Mouse (Mus musculus) stomach, postnatal 0 days (tissue): ENCODE data around the gene Fgfr2.

Experiments used
- CTCF ChIP-seq: IDR thresholded peaks from 2 replicates; pipeline ENCODE4 v1.5.1; 2016; ENCODE audit warnings: antibody characterized with exemption, low read depth, mild to moderate bottlenecking, moderate library complexity
- EP300 ChIP-seq: optimal IDR thresholded peaks from 2 replicates; pipeline ENCODE3; 2016; ENCODE audit warnings: antibody characterized with exemption

DNA sequence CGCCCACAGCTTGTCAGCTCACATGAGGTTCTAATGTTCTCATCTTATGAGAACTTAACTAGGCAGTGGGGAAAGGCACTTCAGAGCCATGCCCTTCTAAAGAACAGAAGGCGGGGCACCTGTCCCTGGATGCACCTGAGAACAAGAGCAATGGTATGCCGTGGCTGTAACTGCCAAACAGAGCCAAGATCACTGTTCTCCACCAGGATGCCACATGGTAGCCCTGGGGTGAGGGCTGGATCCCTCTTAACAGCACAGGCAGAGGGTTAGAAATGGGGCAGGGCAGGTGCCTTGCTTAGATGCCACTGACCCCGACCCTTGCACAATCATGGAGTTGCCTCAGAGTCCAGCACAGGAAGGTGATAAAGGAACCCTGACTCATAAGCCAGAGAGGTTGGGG lies 2903.3 kb downstream of the Fgfr2 start:
- TF ChIP-seq CTCF = no peak
- TF ChIP-seq EP300 = no peak
